Mouse (Mus musculus) stomach, postnatal 0 days (tissue): Measurements from ENCODE around the gene Eef1a1.

ENCODE experiments used
- CTCF ChIP-seq: IDR thresholded peaks from 2 replicates; pipeline ENCODE4 v1.5.1; 2016; ENCODE audit warnings: antibody characterized with exemption, low read depth, mild to moderate bottlenecking, moderate library complexity
- EP300 ChIP-seq: optimal IDR thresholded peaks from 2 replicates; pipeline ENCODE3; 2016; ENCODE audit warnings: antibody characterized with exemption

- TF ChIP-seq CTCF: peak; percentile 23; the same call in 1 of the 2 replicates
- no peak for TF ChIP-seq EP300
These were observed 13.6 kb downstream of the Eef1a1 start for GRCm38 (mm10) chr9:78475383-78475780.
